Mouse (Mus musculus) liver, embryonic 13.5 days (tissue): Measurements from ENCODE around the gene Serpina3i. TPM values are rescaled to one million over a fixed set of nuclear protein-coding genes. Genes with fewer than 3 reads are reported as not detected.

Experiments used
- ATAC-seq: fragments of 200-750 bp; cut with Nextera tagmentation; 2 replicates; pipeline ENCODE4 v1.8.0; 2017; ENCODE audit warnings: low read depth, mild to moderate bottlenecking, moderate number of reproducible peaks, moderate library complexity
- DNase-seq: peaks from one replicate; pipeline ENCODE4 v3.0.0; 2022
- H3K27ac ChIP-seq: fragments of 300-500 bp; sonication (generic); 2 replicates; pipeline ENCODE4 v1.5.1; 2015; ENCODE audit warnings: moderate library complexity, mild to moderate bottlenecking, inconsistent platforms
- H3K27me3 ChIP-seq: fragments of 300-500 bp; sonication (generic); 2 replicates; pipeline ENCODE4 v1.6.1; 2015; ENCODE audit warnings: mild to moderate bottlenecking, inconsistent platforms
- H3K36me3 ChIP-seq: fragments of 300-500 bp; sonication (generic); 2 replicates; pipeline ENCODE4 v1.6.1; 2015; ENCODE audit warnings: mild to moderate bottlenecking, inconsistent platforms
- H3K4me1 ChIP-seq: fragments of 300-500 bp; sonication (generic); replicated peaks from 2 replicates; pipeline ENCODE4 v1.6.1; 2015; ENCODE audit warnings: inconsistent platforms
- H3K4me2 ChIP-seq: fragments of 300-500 bp; sonication (generic); 2 replicates; pipeline ENCODE4 v1.6.1; 2015; ENCODE audit warnings: inconsistent platforms, mild to moderate bottlenecking, moderate library complexity
- H3K4me3 ChIP-seq: fragments of 300-500 bp; sonication (generic); replicated peaks from 2 replicates; pipeline ENCODE4 v1.5.1; 2015; ENCODE audit warnings: mild to moderate bottlenecking, inconsistent platforms
- H3K9ac ChIP-seq: fragments of 300-500 bp; sonication (generic); 2 replicates; pipeline ENCODE4 v1.6.1; 2015; ENCODE audit warnings: mild to moderate bottlenecking, inconsistent platforms
- H3K9me3 ChIP-seq: fragments of 300-500 bp; sonication (generic); replicated peaks from 2 replicates; pipeline ENCODE4 v1.6.1; 2016; ENCODE audit warnings: inconsistent platforms
- WGBS: fragments of 180-500 bp; shearing (Covaris S2); methylation state at CpG from one replicate; pipeline ENCODE4 v1.1.7; 2015; ENCODE audit not compliant: insufficient replicate concordance; 5-methylcytosine and 5-hydroxymethylcytosine counted together
- polyA plus RNA-seq: library from polyadenylated mRNA; unstranded; fragments of >200 nt; fragmentation: Nextera tagmentation; extraction: Ambion mirVana; gene quantifications from 2 replicates; pipeline ENCODE4 v1.2.1, GENCODE M21; 2015

Gene Serpina3i
- polyA plus RNA-seq, 1 experiment from 2014 or later, result 0.12 TPM

DNA sequence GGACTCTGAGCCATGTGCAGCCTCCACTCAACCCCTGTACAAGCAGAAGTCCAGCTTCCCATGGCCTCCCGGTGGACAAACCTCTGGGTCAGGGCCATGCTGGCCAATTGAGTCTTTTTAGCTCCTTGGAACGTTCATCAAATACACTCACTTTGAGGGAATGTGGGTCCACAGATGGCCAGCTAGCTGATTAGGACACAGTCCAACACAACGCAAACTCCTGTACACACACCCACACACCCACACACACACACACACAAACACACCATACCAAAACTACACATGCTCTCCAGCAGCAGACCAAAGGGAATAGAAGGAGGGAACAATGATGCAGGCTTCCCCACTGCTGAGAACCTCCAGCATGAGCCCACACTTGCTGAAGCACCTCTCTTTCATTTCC lies 17.3 kb upstream of the Serpina3i start:
- no peaks in the 10 kb centered on the region for H3K27me3 ChIP-seq
- 45% methylated on average over 3 of the region's 3 CpGs for WGBS
- DNase-seq, result no peak

DNA sequence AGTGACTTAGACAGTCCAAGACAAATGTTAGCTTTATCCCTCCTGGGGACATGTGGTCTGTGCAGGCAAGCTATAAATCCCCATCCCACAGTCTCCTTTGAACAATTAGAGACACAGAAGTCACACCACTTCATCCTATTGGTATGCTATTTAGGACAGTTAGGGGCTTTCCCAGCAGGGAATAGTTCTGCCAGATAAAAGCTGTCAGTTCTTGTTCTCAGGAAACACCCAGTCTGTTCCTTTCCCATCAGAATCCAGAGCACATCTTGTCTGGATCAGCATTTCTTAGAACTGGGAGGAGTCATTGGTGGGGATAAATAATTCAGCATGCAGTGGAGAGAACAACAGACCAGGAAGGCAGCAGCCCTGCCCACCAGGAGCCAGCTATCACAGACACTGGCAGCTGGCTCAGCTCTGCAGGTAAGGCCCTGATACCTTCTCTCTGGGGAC lies 15.3 kb upstream of the Serpina3i start:
- no peaks in the 10 kb centered on the region for H3K9me3 ChIP-seq
- DNase-seq, result no peak
- H3K4me3 ChIP-seq, result no peak overlapping the region
- no peak overlapping the region for H3K27ac ChIP-seq
- H3K4me1 ChIP-seq, result no peaks in the 10 kb centered on the region
- no peak overlapping the region for H3K9ac ChIP-seq
- H3K4me2 ChIP-seq, result no peak overlapping the region
- H3K27me3 ChIP-seq, result no peaks in the 10 kb centered on the region
- no peaks in the 10 kb centered on the region for H3K36me3 ChIP-seq
- ATAC-seq, result no peak

More for the DNA sequence above, 17.3 kb upstream of the Serpina3i start:
- Histone ChIP-seq H3K9ac (no peak overlapping the region), H3K9me3 (no peaks in the 10 kb centered on the region), H3K4me3 (no peak overlapping the region), H3K4me2 (no peak overlapping the region), H3K36me3 (no peaks in the 10 kb centered on the region), H3K4me1 (no peaks in the 10 kb centered on the region), H3K27ac (no peak overlapping the region)
- no peak for ATAC-seq

DNA sequence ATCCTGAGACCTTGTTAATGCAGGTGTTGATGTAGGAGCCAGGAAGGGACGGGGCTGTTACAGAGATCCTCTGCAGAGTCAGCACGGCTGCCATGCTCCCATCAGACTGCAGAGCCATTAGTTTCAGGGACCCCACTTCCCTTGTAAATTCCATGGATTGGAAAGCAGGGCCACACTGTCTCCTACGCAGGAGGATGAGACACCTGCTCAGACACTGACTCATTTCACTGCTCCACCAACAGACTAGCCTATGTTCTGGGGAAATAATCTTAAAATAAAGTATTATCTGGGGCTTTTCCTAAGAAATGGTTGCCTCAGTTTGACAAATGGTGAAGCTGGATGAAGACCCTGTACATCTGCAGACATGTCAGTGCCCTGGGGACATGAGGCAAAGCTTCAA lies 14.7 kb upstream of the Serpina3i start:
- Histone ChIP-seq H3K4me1 (no peaks in the 10 kb centered on the region), H3K36me3 (no peaks in the 10 kb centered on the region), H3K9ac (no peak overlapping the region), H3K27ac (no peak overlapping the region), H3K4me3 (no peak overlapping the region), H3K27me3 (no peaks in the 10 kb centered on the region), H3K4me2 (no peak overlapping the region), H3K9me3 (no peaks in the 10 kb centered on the region)
- no peak for DNase-seq
- ATAC-seq, result no peak
- 47% methylated on average over 3 of the region's 3 CpGs for WGBS

DNA sequence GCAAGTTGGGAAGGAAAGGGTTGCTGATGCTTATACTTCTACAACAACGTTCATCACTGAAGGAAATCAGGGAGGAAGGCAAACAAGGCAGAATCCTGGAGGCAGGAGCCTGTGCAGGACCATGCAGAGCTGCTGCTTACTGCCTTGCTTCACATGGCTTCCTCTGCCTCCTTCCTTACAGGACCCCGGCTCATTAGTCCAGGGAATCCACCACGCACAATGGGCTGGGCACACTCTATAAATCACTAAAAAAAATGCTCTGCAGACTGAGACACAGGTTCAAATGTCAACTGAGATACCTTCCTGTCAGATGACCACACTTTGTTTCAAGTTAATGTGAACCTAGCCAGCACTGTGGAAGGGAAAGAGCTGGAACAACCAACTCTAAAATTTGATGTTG lies 1.9 kb upstream of the Serpina3i start:
- Histone ChIP-seq H3K4me2 (no peak overlapping the region), H3K27me3 (no peaks in the 10 kb centered on the region), H3K4me3 (no peak overlapping the region), H3K27ac (no peak overlapping the region), H3K4me1 (no peaks in the 10 kb centered on the region), H3K9me3 (no peaks in the 10 kb centered on the region), H3K9ac (no peak overlapping the region), H3K36me3 (no peaks in the 10 kb centered on the region)
- ATAC-seq (no peak), DNase-seq (no peak)
- 49% methylated on average over 3 of the region's 3 CpGs for WGBS

DNA sequence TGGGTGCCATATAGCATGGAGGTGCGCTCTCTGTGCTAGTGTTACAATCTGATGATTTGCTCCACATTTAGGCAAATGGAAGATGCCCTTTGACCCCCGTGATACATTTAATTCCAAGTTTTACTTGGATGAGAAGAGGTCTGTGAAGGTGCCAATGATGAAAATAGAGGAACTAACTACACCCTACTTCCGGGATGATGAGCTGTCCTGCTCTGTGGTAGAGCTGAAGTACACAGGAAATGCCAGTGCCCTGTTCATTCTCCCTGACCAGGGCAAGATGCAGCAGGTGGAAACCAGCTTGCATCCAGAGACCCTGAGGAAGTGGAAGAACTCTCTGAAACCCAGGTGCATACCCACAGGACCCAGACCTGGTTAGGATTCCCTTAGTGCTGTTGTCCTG lies 3.5 kb downstream of the Serpina3i start:
- Histone ChIP-seq H3K27ac (no peak overlapping the region), H3K4me2 (no peak overlapping the region), H3K4me3 (no peak overlapping the region), H3K36me3 (no peaks in the 10 kb centered on the region), H3K9ac (no peak overlapping the region), H3K27me3 (no peaks in the 10 kb centered on the region), H3K9me3 (no peaks in the 10 kb centered on the region), H3K4me1 (no peaks in the 10 kb centered on the region)
- 41% methylated on average over 3 of the region's 3 CpGs for WGBS
- DNase-seq (no peak), ATAC-seq (no peak)

DNA sequence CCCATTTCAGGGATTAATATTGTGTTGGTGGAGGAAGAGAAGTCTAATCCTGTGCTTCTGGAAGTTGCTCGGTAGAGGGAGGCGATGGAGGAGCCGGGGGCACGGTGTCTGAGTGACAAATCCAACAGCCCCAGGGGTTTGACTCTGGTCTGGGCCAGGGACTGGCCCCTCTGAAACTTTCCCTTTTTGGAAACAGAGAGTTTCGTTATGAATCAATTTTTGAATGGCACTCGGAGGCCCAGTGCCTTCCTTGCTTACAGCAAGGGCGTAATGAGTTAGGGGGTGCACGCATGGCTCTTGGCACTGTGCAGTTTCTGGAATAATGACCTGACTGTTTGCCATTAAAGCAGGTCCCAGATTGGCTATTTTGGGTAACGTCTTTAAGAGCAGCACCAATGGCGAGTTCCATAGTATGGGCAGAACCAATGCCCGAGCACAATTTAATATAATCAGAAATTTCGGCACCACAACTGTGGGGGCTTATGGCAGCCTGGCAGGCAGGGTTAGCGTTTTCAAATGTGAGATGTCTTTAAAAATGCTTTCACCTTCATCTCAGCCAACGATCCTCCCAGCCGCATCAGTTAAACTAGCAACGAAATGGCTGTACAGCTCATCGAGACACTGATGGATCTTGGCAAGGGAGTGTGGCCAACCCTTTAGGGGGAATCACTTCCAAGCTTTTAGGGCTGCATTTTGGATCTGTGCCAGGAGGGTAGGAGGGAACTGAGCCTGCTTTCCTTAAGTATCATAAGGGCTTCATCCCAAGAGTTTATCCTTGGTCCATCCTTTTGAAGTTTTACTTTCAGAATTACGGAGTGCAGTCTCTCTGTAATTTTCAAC lies 15.5 kb downstream of the Serpina3i start:
- H3K36me3 ChIP-seq, result no peaks in the 10 kb centered on the region
- no peak for DNase-seq
- H3K9me3 ChIP-seq, result 0 out of 2 replicates have a peak, but pooled peaks cover 8% of the 10 kb centered on the region
- H3K4me2 ChIP-seq, result no peak overlapping the region
- H3K4me1 ChIP-seq, result no peaks in the 10 kb centered on the region
- H3K9ac ChIP-seq, result no peak overlapping the region
- ATAC-seq, result no peak
- H3K27me3 ChIP-seq, result no peaks in the 10 kb centered on the region
- no peak overlapping the region for H3K4me3 ChIP-seq
- no peak overlapping the region for H3K27ac ChIP-seq
- WGBS, result 79% methylated on average over 18 of the region's 18 CpGs

DNA sequence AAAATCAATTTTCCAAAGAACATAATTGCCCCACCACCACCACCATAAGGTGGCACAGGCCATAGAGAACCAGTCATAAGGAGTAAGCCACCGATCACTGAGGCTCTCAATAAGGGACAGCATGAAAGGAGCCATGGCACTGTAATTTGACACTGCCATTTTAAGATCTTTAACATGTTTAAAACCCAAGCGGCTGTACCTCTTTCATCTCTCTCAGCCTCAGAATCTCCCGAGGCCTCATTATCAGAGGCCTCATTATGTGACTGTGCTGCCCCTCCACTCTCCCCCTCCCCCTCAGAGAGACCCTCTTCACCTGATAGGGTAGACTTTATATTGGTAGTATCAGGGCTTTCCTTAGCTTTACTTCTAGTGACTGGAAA lies 16.1 kb downstream of the Serpina3i start:
- H3K36me3 ChIP-seq, result no peaks in the 10 kb centered on the region
- 0 out of 2 replicates have a peak, but pooled peaks cover 9% of the 10 kb centered on the region for H3K9me3 ChIP-seq
- H3K4me1 ChIP-seq, result no peaks in the 10 kb centered on the region
- no peak for ATAC-seq
- DNase-seq, result no peak
- 27% methylated on average over 3 of the region's 3 CpGs for WGBS
- no peak overlapping the region for H3K4me2 ChIP-seq
- no peaks in the 10 kb centered on the region for H3K27me3 ChIP-seq
- H3K27ac ChIP-seq, result no peak overlapping the region
- H3K4me3 ChIP-seq, result no peak overlapping the region
- H3K9ac ChIP-seq, result no peak overlapping the region

DNA sequence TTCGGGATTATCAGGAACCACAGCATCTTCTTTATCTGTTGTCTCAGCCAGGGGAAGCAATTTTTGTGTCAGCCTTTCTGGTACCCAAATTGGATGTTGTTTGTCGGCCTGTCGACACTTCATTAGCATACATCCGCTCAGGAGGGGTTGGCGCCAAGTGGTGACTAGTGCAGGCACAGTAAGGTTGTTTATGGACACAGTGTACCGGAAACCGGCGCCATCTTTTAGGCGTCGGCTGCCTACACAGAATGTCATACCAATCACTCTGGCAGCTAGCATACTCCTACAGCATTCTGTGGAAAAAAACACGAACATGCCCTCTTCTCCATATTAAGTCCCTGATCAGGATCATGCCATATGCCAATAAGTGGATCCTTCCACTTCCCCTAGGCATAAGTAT lies 20.5 kb downstream of the Serpina3i start:
- DNase-seq (no peak), ATAC-seq (no peak)
- Histone ChIP-seq H3K9ac (no peak overlapping the region), H3K9me3 (0 out of 2 replicates have a peak, but pooled peaks cover 9% of the 10 kb centered on the region), H3K27ac (no peak overlapping the region), H3K4me1 (no peaks in the 10 kb centered on the region), H3K27me3 (no peaks in the 10 kb centered on the region), H3K4me2 (no peak overlapping the region), H3K4me3 (no peak overlapping the region), H3K36me3 (no peaks in the 10 kb centered on the region)
- WGBS, result 61% methylated on average over 11 of the region's 11 CpGs

DNA sequence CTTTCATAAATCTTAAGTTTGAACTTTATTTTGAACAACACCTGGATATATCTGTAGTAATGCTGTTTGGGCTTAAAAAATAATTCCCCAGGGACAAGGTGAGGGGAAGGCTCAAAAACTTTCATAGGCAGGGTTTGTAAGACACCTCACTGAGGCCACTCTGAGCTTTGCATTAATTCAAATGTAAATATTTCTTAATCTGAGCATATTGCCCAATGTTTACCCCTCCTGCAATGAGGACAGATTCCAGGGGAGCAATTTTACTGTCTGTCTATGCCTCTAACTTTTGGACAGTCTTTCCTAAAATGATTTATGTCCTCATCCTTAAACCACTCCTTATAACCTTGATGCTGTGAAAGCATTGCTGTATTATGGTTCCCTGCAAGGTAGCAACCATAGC lies 25.4 kb downstream of the Serpina3i start:
- H3K27me3 ChIP-seq, result no peaks in the 10 kb centered on the region
- no peak overlapping the region for H3K4me3 ChIP-seq
- ATAC-seq, result no peak
- no peak for DNase-seq
- H3K9me3 ChIP-seq, result 0 out of 2 replicates have a peak, but pooled peaks cover 3% of the 10 kb centered on the region
- no peaks in the 10 kb centered on the region for H3K4me1 ChIP-seq
- H3K9ac ChIP-seq, result no peak overlapping the region
- H3K36me3 ChIP-seq, result no peaks in the 10 kb centered on the region
- no peak overlapping the region for H3K27ac ChIP-seq
- no peak overlapping the region for H3K4me2 ChIP-seq

DNA sequence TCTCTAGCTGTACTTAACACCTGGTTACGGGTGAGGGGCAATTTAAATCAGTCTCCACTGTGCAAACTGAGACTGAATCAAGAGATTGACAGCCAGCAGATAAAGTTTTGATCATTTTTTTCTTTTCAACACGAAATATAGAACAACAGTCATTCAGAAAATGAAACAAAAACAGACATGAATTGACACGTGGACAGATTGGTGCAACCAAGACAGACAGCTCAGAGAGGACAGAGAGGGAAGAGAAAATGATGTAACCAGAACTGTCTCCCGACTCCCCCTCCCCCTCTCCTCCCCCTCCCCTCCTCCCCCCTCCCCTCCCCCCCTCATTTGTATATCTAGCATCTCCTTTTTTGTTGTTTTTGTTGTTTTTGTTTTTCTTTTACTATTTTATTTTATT lies 26.9 kb downstream of the Serpina3i start:
- H3K4me3 ChIP-seq, result no peak overlapping the region
- H3K36me3 ChIP-seq, result no peaks in the 10 kb centered on the region
- H3K27me3 ChIP-seq, result no peaks in the 10 kb centered on the region
- ATAC-seq (no peak), DNase-seq (no peak)
- no peaks in the 10 kb centered on the region for H3K4me1 ChIP-seq
- no peak overlapping the region for H3K27ac ChIP-seq
- 32% methylated on average over 4 of the region's 4 CpGs for WGBS
- no peak overlapping the region for H3K4me2 ChIP-seq
- no peaks in the 10 kb centered on the region for H3K9me3 ChIP-seq
- H3K9ac ChIP-seq, result no peak overlapping the region

DNA sequence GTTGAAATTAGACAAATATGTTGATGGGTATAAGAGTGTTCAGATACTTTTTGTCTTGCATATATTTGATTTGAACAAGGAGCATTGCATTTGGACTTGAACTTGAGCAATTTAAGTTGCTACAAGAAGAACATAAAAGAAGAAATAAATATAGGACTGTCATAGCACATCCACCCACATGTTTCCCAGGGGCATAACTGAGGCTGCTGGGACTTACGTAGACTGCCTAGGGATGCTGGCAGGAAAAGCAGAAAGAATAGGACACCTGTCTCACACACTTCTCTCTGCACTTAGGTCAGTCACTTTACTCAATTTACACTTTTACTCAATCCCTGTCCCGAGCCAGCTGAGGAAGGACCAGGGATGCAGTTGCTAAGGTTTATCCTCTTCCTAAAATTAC lies 31.0 kb downstream of the Serpina3i start:
- WGBS, result 53% methylated on average over 2 of the region's 2 CpGs
- no peak for ATAC-seq
- H3K9me3 ChIP-seq, result no peaks in the 10 kb centered on the region
- H3K9ac ChIP-seq, result no peak overlapping the region
- no peaks in the 10 kb centered on the region for H3K4me1 ChIP-seq
- H3K4me3 ChIP-seq, result no peak overlapping the region
- no peak overlapping the region for H3K27ac ChIP-seq
- H3K27me3 ChIP-seq, result no peaks in the 10 kb centered on the region
- no peak overlapping the region for H3K4me2 ChIP-seq
- no peaks in the 10 kb centered on the region for H3K36me3 ChIP-seq
- DNase-seq, result no peak

DNA sequence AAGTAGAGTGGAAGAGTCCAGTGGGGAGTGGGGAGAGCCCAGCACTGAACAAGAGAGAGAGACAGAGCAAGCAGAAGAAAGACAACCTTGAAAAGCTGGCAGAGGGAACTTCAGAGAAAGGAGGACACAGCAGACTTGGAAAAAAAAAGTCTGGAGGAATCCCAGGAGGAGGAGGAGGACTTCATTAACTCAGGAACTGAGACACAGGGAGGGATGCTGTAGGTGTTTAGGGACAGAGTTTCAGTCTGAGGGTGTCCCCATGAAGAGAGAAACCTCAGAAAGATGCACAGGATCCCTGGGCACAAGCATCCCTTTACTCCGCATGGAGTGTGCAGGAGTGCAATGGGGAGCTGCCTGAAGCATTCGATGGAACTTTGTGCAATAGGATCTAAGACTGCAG lies 35.1 kb downstream of the Serpina3i start:
- Histone ChIP-seq H3K36me3 (no peaks in the 10 kb centered on the region), H3K27me3 (no peaks in the 10 kb centered on the region), H3K9ac (no peak overlapping the region), H3K4me1 (no peaks in the 10 kb centered on the region), H3K27ac (no peak overlapping the region), H3K4me3 (no peak overlapping the region), H3K9me3 (no peaks in the 10 kb centered on the region), H3K4me2 (no peak overlapping the region)
- WGBS, result 60% methylated on average over 2 of the region's 2 CpGs
- DNase-seq (no peak), ATAC-seq (no peak)
